Mouse (Mus musculus): Measurements from ENCODE around the gene Abhd13.

The Abhd13 gene

GRCm38 (mm10) chr8:9977573-9978314 is at the start of gene Abhd13, which contains the start of gene Lig4:
Abhd13 (plus strand) TSS chr8:9977707.
Lig4 (minus strand) TSS chr8:9977686.
- DNase-seq, result peak; percentile 98 to 99

DNA sequence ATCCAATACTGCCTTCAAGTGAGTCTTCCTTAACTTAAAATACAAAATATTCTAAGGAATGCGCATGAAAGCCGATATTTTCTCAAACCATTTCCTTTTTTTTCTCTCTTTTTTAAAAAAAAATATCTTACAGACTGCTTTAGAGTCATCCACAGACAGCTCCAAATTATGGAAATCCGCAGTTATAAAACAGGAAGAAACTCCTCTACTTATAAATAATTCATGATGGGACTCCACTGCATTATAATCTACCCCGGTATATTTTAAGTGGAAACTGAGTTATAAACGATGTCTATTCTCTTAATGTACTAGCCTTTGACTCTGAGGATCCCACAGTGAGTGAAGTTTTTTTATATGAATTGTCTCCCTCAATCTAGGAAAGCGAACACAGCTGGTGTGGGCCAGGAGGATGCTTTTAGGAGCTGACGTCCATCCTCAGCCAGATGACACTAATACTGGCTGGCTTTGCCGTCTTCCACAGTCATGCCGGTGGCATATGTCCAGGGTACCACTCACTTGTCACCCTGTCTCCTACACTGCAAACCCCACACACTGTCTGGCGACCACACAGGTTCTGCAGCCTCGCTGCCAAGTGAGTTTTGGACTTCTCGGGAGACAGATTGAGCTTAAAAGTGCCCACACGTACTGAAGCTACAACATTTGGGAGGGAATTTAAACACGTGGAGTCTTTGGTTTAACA is 47.6 kb upstream of the Abhd13 start:
- DNase-seq, result peak; percentile 7 to 39

DNA sequence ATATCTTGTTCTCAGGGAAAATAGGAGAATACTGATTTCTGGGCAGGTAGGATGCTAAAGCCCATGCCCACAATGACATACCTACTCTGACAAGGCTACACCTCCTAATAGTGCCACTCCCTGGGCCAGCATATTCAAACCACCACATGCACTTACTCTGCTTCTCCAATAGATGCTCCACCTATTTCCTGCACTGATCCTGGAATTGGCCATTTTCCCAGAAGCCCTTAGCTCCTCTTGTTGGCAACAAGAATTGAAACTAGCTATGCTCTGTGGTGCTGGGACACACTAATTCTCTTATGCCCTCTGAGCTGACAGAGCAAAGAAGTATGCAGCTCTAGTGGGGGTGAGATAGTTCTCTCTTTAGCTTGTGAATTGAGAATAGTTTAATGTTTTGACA is 44.8 kb upstream of the Abhd13 start:
- DNase-seq, result peak in 1 of 2 experiments; percentile 22

DNA sequence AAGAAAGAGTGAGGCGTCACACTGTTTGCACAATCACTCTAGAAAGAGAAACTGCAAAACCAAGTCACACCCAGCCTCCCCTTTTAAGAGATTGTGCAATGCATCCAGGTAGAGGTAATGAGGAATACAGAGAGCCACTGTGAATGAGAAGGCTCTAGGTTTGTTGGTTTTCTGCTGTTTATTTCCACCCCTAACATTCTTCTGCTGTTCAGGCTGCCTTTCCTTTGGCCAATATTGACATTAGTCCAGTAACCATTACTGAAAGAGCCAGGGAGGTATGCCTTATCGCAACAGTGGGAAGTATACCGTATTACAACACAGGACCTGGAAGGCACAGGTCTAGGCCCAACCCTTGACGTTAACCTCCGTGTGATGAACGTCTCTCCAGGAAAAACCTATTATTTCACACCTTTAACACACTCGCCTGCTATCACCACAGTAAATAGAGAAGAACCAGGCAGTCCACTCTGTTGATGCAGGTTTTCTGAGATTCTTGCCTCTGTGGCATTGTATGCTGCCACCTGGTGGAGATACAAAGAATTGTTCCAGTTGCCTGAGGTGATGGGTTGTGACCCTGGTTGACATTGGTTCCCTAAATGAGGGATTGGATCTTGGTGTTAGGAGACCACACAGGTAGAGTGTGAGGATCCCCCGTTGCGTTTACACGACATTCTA is 42.5 kb upstream of the Abhd13 start:
- peak; percentile 33 to 52 for DNase-seq

DNA sequence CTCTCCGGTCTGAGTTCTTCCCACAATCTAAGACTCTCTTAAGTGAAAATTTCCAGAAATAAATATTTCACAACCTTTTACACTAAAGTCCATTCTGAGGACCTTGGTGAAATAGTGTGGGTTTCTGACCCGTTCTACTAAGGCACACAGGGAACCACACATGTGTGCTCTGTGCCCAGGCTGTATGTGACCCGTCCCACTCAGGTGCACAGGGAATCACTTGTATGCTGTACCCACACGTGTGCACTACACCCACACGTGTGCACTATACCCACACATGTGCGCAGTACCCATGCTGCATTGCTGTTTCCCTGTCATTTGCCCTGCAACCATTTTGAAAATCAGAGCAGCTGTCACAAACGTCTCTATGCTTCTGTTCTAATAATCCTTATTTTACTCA is 41.9 kb upstream of the Abhd13 start:
- DNase-seq, result no peak

GRCm38 (mm10) chr8:9949134-9949890 is 28.2 kb upstream of the Abhd13 start:
- DNase-seq, result no peak

- DNase-seq, result no peak
These were observed 19.2 kb upstream of the Abhd13 start for GRCm38 (mm10) chr8:9958338-9958737.

- DNase-seq, result no peak
These were observed 17.6 kb upstream of the Abhd13 start for GRCm38 (mm10) chr8:9959919-9960318.

DNA sequence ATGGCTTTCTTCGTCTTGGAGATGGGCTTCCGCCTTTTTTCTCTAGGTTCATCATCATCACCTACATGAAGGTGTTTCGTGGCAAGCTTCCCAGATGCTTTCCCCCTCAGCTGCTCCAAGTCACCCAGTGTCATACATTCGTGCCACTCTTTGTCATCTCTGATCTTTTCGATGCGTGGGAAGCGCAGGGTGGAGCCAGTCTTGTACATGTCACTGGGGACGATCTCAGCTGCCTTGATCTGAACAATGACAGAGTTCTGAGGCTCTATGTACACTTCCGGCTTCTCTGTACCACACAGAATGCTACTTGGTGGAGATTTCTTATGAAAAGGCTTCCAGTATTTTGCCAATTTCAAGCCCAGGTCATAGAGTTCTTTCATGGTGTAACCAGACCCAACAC is 5.6 kb upstream of the Abhd13 start:
- no peak for DNase-seq

GRCm38 (mm10) chr8:9975276-9975675 is 2.2 kb upstream of the Abhd13 start:
- DNase-seq, result no peak

DNA sequence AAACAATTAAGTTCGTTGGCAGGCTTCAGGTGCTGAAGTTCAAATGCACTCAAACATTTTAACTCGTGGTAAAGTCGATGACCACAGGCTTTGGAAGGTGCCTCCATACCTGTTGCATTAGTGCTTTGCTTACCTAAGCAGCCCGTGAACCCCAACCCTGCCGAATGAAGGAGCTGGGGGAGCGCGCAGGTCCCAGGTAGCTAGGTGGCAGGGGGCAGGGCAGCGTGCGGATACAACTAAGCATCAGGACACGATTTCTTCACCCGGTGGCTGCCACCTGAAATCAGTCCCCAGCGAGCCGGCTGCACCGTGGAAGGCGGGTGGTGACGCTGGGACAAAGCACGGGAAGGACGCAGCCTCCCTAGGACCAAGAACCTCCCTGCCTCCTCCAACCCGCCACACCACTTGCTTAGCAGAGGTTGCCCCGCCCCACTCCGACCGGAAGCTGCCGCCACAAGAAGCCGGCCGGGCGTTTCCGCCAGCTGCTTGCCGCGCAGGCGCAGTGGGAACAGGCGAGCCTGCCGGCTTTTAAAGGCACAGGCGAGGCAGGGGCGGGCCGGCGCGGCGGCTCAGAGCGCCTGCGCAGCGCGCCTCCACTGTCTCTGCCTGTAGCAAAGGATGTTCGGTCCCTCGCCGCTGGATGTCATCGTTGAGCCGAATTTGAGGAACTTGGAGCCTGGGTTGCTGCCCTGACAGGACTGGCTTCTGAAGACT is 1.5 kb upstream of the Abhd13 start:
- DNase-seq, result peak; percentile 99 to 100

DNA sequence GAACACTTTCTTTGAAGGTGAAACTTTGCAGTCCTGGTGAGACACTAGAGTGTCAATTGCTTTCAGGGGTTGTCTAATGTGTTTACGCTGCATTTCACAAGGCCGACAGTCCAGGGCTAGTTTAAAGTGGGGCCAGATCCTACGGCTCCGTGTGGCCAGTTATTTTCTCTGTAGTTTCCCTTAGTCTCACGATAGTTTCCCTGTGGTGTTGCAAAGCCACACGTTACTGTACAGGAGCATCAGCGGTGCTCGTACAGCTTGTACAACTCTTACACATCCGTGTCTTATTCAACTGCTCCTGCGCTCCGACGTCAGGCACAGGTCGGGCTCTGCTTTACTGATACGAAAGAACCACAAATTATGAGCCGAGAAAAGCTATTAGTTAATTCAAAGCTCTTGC is 491 bp upstream of the Abhd13 start:
- peak in 1 of 2 experiments; percentile 10 for DNase-seq

- no peak for DNase-seq
These were observed 1.1 kb downstream of the Abhd13 start for GRCm38 (mm10) chr8:9978475-9979230.

GRCm38 (mm10) chr8:9979746-9980145 is 2.2 kb downstream of the Abhd13 start:
- no peak for DNase-seq

DNA sequence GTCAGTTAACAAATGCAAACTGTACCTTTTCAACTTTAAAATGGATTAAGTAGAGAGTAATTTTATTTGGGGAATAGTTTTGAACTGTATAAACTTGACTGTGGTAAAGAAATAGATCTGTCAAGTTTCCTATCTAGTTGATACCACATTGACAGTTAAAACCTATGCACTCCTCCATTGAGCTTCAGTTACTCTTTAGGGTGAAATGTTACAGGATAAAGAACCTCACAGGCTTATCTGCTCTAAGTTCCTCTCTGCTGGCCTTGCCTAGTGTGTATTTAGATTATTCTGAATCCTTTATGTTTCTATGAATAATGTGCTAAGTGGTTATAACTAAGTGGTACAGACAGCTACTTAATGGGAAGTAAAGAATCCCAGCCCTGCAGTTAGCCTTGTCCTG is 2.7 kb downstream of the Abhd13 start:
- DNase-seq, result no peak

DNA sequence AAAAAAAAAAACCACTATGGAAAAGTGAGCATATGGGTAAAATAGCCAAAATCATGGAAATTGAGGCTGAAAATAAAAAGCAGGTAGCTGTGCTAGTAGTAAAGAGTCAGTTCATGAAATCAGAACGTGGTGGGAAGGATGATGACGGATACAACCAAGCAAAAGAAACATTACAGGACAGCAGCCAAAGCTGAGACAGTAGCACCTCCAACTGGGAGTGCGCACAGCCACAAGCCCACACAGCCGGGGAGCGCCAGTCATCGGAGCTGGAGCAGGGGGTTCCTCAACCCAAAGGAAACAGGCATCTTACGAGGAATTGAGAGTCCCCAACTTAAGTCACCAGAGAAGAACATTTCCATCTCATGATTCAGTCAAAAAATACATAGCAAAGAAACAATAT is 26.6 kb downstream of the Abhd13 start:
- no peak for DNase-seq

GRCm38 (mm10) chr8:10006156-10006985 is 28.9 kb downstream of the Abhd13 start, which contains the start of gene Tnfsf13b:
Tnfsf13b (plus strand) TSS chr8:10006467.
- DNase-seq, result peak; percentile 16 to 29

- peak; percentile 11 to 24 for DNase-seq
These were observed 29.6 kb downstream of the Abhd13 start for GRCm38 (mm10) chr8:10006986-10007659.

- DNase-seq, result no peak
These were observed 30.1 kb downstream of the Abhd13 start for GRCm38 (mm10) chr8:10007660-10008028.

GRCm38 (mm10) chr8:10016252-10016651 is 38.7 kb downstream of the Abhd13 start:
- DNase-seq, result no peak

Measured in lung, postnatal 4 days (tissue).